Mouse (Mus musculus) megakaryocyte-erythroid progenitor cell, adult 5-6 weeks (primary cell): ENCODE measurements around the gene Fkrp. TPM values are rescaled to one million over a fixed set of nuclear protein-coding genes. Genes with fewer than 3 reads are reported as not detected.
A peak's percentile ranks its signal among the peaks of the same experiment; 100 is the strongest.

ENCODE experiments used
- ATAC-seq: replicated peaks from 2 replicates; pipeline ENCODE4 v1.8.0; 2016; ENCODE audit warnings: mild to moderate bottlenecking, inconsistent platforms; ENCODE audit not compliant: severe bottlenecking, poor library complexity, low FRiP score, low TSS enrichment
- total RNA-seq, 2 experiments: library from RNA; stranded (forward) in 1 of 2; stranded (reverse) in 1 of 2; fragments of 200-1000, 215-1000 nt in 1 of 2; fragments of >200 nt in 1 of 2; fragmentation: Nextera tagmentation in 1 of 2; gene quantifications; 2 replicates each; pipeline ENCODE4 v1.2.3; 2014 to 2017

Gene Fkrp
- total RNA-seq, 2 experiments from 2014 or later: 14.4 to 15.8 TPM

DNA sequence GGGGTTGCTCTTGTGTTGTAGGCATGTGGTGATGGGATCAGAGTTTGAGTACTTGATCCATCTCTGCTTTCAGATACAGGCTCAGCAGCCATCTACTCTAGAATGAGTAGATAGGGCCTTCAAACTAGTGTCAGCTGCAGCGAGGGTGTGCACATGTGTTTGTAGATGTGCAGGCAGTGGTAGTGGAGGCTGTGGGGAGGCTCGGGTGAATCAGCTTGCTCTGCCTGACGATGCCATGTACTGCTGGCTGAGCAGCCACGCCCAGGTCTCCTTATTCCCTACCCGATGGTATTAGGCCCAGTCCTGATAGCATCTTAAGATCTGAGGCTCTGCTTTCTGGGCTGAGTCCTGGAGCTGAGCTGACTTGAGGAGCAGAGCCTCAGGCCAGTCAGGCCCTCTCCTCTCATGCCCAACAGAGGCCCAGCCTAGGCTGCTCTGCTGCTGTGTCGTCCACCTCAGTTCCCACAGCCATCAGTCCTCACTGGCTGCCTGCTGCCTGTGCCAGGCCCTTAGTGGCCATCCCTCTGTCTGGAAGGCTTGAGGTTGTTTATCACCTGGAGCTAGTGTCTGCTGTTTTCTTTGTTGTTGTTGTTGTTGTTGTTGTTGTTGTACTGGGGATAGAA lies 22.4 kb upstream of the Fkrp start:
- ATAC-seq: no peak

GRCm38 (mm10) chr7:16837916-16838803 lies 21.6 kb upstream of the Fkrp start:
- ATAC-seq: no peak

DNA sequence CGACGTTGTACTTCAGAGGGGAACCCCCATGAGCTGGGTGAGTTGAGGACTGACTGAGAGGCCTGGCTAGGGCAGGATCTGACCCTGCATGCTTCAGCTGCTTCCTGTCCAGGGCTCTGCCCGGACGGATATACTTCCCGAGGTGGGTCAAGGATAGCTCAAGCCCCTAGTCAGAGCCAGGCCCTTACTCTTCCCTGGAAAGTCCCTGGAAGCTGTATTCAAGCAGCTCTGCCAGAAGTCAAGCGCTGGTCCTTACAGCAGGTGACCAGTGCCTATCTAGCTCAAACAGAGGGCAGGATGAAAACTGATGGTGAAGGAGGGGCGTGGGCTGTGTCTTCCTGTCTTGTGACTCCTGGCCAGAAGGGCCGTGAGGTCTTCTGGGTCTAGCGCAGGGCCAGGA lies 13.9 kb upstream of the Fkrp start:
- ATAC-seq: no peak

GRCm38 (mm10) chr7:16827274-16827673 lies 10.7 kb upstream of the Fkrp start:
- ATAC-seq: no peak

- ATAC-seq: no peak
Measured at GRCm38 (mm10) chr7:16826571-16826970, 10.0 kb upstream of the Fkrp start.

DNA sequence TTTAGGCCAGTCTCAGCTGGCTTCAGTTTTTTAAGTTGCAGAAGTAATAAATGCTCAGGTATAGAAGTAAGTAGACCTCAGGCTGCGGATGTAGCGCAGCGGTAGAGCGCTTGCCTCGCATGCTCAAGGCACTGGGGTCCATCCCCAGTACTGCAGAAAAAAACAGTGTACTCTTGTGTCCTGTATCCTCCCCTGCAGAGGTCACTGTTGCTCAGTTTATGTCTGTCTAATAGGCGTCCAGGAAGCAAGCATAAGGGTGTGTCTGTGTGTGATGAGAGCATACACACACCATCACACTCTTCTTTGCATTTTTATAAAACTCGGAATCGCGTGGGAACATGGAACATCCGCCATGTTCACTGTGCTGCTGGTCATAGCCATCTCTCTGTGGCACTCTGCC lies 9.3 kb upstream of the Fkrp start:
- ATAC-seq: peak; percentile 69

DNA sequence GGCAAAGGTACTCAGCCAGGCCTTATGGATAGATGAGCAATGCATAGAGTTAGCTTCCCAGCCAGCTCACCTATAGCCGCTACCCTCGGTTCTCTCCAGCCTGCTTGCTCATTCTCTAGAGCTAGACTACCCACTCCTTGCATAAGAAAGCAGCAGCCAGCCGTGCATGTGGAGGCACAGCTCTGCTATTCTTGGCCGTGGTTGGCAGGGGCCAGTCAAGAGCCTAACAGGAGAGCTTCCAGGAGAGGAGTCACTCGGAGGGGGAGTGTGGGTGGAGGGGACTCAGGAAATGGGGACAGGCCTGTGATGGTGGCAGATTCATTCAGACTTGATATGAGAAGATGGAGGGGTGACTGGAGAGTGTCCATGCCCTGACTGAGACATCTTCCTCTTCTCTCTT lies 7.2 kb upstream of the Fkrp start:
- ATAC-seq: no peak

DNA sequence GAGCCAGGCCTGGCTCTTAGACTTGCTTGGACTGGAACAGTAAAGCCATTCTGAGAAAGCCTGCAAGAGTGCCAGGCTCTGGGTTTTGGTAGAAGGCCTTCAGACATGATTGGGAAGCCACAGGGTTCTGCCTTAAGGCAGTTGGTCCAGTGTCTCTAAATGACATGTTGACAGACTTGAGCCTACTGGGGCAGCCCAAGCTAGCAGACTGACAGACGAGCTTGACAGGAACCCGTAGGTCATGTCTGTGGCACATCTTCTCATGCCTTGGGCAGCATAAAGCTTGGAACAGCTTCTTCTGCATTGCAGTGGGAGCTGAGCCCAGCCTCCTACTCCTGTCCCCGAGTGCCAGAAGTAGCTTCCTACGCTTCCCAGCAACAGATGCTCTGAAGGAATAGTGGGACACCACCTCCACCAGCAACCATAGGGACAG lies 5.2 kb upstream of the Fkrp start:
- ATAC-seq: no peak

DNA sequence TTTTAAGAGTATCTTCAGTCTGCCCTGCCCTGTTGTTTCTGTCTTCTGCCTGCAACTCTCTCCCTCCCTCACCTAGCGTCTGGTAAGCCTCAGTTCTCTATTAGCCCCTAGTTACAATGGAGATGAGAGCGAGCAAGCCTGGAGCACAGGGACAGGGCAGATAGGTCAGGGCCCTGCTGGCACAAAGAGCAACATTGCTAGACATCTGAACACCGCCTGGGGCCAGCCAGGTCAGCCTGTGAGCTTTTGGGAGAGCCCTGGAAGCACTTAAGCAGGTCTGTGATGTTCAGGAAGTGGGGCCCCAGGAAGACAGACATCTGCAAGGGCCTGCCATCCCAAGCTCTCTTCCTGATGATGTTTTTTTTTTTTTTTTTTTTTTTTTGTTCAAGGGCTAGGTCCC lies 4.6 kb upstream of the Fkrp start:
- ATAC-seq: no peak

DNA sequence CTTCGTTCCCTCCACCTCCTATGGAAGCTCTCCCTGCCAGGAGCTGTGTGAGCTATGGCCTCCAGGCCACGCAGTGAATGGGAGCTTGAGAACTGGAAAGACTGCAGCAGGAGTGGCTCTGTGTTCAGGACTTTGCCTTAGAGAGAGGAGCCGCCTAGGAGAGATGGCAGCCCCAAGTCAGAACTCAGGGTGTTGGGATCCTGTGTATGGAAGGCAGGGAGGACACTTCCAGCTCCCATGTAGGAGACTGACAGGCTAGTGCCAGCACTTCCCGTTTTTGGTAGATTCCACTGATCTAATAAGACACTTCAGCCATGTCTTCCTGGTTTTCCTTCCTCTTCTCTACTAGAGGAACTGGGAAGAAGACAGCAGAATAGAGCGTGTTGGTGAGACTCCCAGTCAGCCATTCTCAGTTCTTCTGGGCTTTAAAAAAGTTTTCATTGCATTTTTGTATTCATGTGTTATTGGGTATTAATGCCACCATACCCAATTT lies 3.8 kb upstream of the Fkrp start:
- no peak; the same call in 1 of the 2 replicates for ATAC-seq

- ATAC-seq: peak; percentile 83
Measured at GRCm38 (mm10) chr7:16819794-16820193, 3.3 kb upstream of the Fkrp start.

GRCm38 (mm10) chr7:16817693-16818092 lies 1.2 kb upstream of the Fkrp start:
- no peak for ATAC-seq

DNA sequence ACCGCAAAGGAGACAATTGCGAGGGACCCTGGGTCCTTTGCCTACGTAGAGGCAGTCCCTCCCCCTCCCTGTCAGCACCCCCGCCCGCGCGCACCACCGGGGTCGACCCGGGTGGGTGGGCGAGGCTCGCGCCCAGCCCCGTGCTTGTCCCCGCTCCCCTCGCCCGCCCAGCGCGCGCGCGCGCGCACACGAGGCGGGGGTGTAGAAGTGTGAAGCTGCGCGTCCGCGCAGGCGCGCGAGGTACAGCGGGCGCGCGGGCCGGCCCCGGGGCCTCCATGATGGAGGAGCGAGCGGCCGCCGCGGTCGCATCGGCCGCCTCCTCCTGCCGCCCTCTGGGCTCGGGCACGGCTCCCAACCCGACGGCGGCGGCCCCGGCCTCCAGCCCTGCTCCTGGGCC lies 456 bp downstream of the Fkrp start:
- no peak for ATAC-seq

GRCm38 (mm10) chr7:16815351-16815941 lies 1.1 kb downstream of the Fkrp start, which contains the start of gene Strn4:
Gene Strn4 (plus strand): TSS chr7:16815889.
- ATAC-seq: no peak

DNA sequence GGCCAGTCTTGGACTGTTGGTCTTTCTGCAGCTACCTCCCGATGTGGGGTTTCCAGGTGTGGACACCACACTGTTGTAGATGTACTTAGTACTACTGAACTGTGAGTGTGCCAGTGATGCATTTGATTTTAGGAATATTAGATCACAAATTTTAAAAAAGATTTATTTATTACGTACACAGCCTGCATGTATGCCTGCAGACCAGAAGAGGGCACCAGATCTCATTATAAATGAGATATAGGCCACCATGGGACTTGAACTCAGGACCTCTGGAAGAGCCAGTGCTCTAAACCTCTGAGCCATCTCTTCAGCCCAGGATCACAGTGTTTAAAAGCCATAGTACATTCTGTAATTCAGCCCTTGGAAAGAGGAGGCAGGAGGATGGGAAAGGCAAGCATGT lies 4.0 kb downstream of the Fkrp start:
- ATAC-seq: no peak

DNA sequence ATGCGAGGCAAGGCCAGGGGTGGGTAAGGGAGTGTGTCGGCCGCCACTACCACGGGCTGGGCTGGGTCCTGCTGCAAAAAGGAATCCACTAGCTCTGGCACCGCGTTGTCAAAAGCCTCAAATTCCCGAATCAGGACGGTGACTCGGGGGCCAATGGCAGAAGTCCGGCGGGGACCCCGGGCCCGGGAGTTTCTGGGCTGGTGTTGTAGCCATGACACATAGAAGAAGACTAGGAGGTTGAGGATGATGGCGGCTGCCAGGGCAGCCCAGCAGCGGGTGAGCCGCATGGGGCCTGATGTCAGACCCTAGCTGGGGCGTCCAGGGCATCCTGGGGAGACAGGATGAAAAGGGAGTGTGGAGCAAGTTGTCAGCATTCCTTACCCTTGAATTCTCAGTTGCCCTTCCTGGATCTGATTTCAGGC lies 4.9 kb downstream of the Fkrp start:
- ATAC-seq: no peak

GRCm38 (mm10) chr7:16810920-16811648 lies 5.4 kb downstream of the Fkrp start:
- ATAC-seq: no peak

- ATAC-seq: no peak
Measured at GRCm38 (mm10) chr7:16810399-16810919, 6.1 kb downstream of the Fkrp start.

DNA sequence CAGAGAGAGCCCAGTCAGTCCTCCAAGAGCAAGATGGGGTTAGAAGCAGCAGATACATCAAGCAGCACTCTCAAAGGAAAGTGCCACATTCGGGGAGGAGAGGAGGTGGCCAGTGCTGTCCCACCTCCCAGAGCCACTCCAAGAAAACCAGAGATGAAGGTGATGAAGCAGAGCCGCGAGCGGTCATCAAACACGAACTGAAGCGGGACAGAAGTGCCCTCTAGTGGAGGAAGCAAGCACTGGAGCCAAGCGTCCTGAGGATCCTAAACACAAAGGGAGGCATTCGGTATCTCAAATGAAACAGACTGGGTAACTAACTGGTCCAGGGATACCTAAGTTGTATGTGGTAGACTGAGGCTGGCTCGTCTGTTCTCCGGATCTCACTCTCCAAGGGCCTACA lies 6.8 kb downstream of the Fkrp start:
- ATAC-seq: peak; percentile 77
